Mouse (Mus musculus) olfactory bulb, adult 2 months (tissue): Measurements from ENCODE around the gene Atg4c.

Experiments
- CTCF ChIP-seq: fragments of 200-500 bp; IDR thresholded peaks from 2 replicates; pipeline ENCODE4 v1.5.1; 2012; ENCODE audit warnings: low read depth, mild to moderate bottlenecking, low read length, moderate library complexity; ENCODE audit not compliant: insufficient read depth
- POLR2A ChIP-seq: fragments of 200-500 bp; IDR thresholded peaks from 2 replicates; pipeline ENCODE4 v1.6.1; 2012; ENCODE audit warnings: mild to moderate bottlenecking, low read depth, low read length, moderate library complexity; ENCODE audit not compliant: insufficient read depth

- TF ChIP-seq CTCF (no peak), POLR2A (no peak)
Measured at GRCm38 (mm10) chr4:99160414-99160813, 33.3 kb upstream of the Atg4c start.
